Mouse (Mus musculus): ENCODE results near the gene Fgr. TPM values are rescaled to one million over a fixed set of nuclear protein-coding genes. Genes with fewer than 3 reads are reported as not detected.

The Fgr gene
- total RNA-seq, 2 experiments from 2014 or later = 0.23 TPM

- intact Hi-C loops (cut with DNase I) = loop anchor here (1.0 to 5.0 kb wide), 3 partner anchors 61 to 358 kb away; no protein-coding TSS in a partner anchor
- DNase-seq (ENCODE audit: extremely low spot score in 1 of 2, low spot score in 2 of 2) = no peak
- no peak for TF ChIP-seq CTCF (IDR thresholded peaks at IDR 0.05)
- Histone ChIP-seq H3K27ac (no peak overlapping the region), H3K4me3 (no peak overlapping the region)
Measured at GRCm38 (mm10) chr4:132944776-132945175, 29.1 kb upstream of the Fgr start.

- intact Hi-C loops (cut with DNase I) = loop anchor here (1.0 to 5.0 kb wide), 2 partner anchors 60 to 357 kb away; no protein-coding TSS in a partner anchor
- peak overlapping the region; percentile 60 for H3K27ac ChIP-seq
- peak; percentile 79 to 88 for DNase-seq (ENCODE audit: extremely low spot score in 1 of 2, low spot score in 2 of 2)
- TF ChIP-seq CTCF (IDR thresholded peaks at IDR 0.05) = peak; percentile 96
- H3K4me3 ChIP-seq = peak overlapping the region; percentile 6; the same call in 1 of the 2 replicates
Measured at GRCm38 (mm10) chr4:132945261-132946046, 28.4 kb upstream of the Fgr start.

GRCm38 (mm10) chr4:132946047-132947001, 27.6 kb upstream of the Fgr start:
- intact Hi-C loops (cut with DNase I) = loop anchor here (5.0 kb wide), 1 partner anchor 356 kb away; no protein-coding TSS in a partner anchor

GRCm38 (mm10) chr4:132949882-132950532, 23.9 kb upstream of the Fgr start:
- no peak for DNase-seq (ENCODE audit: extremely low spot score in 1 of 2, low spot score in 2 of 2)
- no peak overlapping the region for H3K27ac ChIP-seq
- intact Hi-C loops (cut with DNase I) = loop anchor here (5.0 kb wide), 1 partner anchor 352 kb away; no protein-coding TSS in a partner anchor
- no peak overlapping the region for H3K4me3 ChIP-seq
- TF ChIP-seq CTCF (IDR thresholded peaks at IDR 0.05) = no peak

More at GRCm38 (mm10) chr4:132946047-132947001, 27.6 kb upstream of the Fgr start:
- Histone ChIP-seq H3K27ac (peak overlapping the region; percentile 60), H3K4me3 (peak overlapping the region; percentile 6; the same call in 1 of the 2 replicates)
- no peak for TF ChIP-seq CTCF (IDR thresholded peaks at IDR 0.05)
- peak in 1 of 2 experiments; percentile 42 for DNase-seq (ENCODE audit: extremely low spot score in 1 of 2, low spot score in 2 of 2)

- DNase-seq (ENCODE audit: extremely low spot score in 1 of 2, low spot score in 2 of 2) = no peak
- intact Hi-C loops (cut with DNase I) = no loop called here
- Histone ChIP-seq H3K27ac (no peak overlapping the region), H3K4me3 (no peak overlapping the region)
- no peak for TF ChIP-seq CTCF (IDR thresholded peaks at IDR 0.05)
Measured at GRCm38 (mm10) chr4:132950999-132951398, 22.9 kb upstream of the Fgr start.

- TF ChIP-seq CTCF (IDR thresholded peaks at IDR 0.05) = no peak
- H3K4me3 ChIP-seq = no peak overlapping the region
- no peak for DNase-seq (ENCODE audit: extremely low spot score in 1 of 2, low spot score in 2 of 2)
- no peak overlapping the region for H3K27ac ChIP-seq
- intact Hi-C loops (cut with DNase I) = no loop called here
Measured at GRCm38 (mm10) chr4:132954530-132955394, 19.1 kb upstream of the Fgr start.

GRCm38 (mm10) chr4:132955395-132955791, 18.5 kb upstream of the Fgr start:
- DNase-seq (ENCODE audit: extremely low spot score in 1 of 2, low spot score in 2 of 2) = no peak
- no peak overlapping the region for H3K27ac ChIP-seq
- TF ChIP-seq CTCF (IDR thresholded peaks at IDR 0.05) = no peak
- intact Hi-C loops (cut with DNase I) = no loop called here
- H3K4me3 ChIP-seq = no peak overlapping the region

- Histone ChIP-seq H3K27ac (peak overlapping the region; percentile 77), H3K4me3 (no peak overlapping the region)
- intact Hi-C loops (cut with DNase I) = no loop called here
- no peak for DNase-seq (ENCODE audit: extremely low spot score in 1 of 2, low spot score in 2 of 2)
- no peak for TF ChIP-seq CTCF (IDR thresholded peaks at IDR 0.05)
Measured at GRCm38 (mm10) chr4:132958741-132959678, 14.9 kb upstream of the Fgr start.

- DNase-seq (ENCODE audit: extremely low spot score in 1 of 2, low spot score in 2 of 2) = no peak
- intact Hi-C loops (cut with DNase I) = no loop called here
- Histone ChIP-seq H3K4me3 (no peak overlapping the region), H3K27ac (peak overlapping the region; percentile 77)
- TF ChIP-seq CTCF (IDR thresholded peaks at IDR 0.05) = no peak
Measured at GRCm38 (mm10) chr4:132959679-132960045, 14.2 kb upstream of the Fgr start.

GRCm38 (mm10) chr4:132960313-132960712, 13.6 kb upstream of the Fgr start:
- no peak overlapping the region for H3K4me3 ChIP-seq
- H3K27ac ChIP-seq = no peak overlapping the region; the same call in 1 of the 2 replicates
- intact Hi-C loops (cut with DNase I) = no loop called here
- DNase-seq (ENCODE audit: extremely low spot score in 1 of 2, low spot score in 2 of 2) = no peak
- TF ChIP-seq CTCF (IDR thresholded peaks at IDR 0.05) = no peak

All from left cerebral cortex, adult 2 months (tissue).